Mouse (Mus musculus) T-helper 17 cell (primary cell): Measurements from ENCODE around the gene Fam131c.

Experiments used
- in situ Hi-C, 2 experiments: fragments of 300-600 bp; cut with MboI, MseI; formaldehyde crosslinking; loops; 1 replicate in 1 of 2; 2 replicates in 1 of 2; pipeline ENCODE4 v1.15.1; 2025; ENCODE audit warnings: high pct_unique_total_duplicates in 2 of 2

Gene Fam131c

GRCm38 (mm10) chr4:141357811-141358210 is 10.2 kb upstream of the Fam131c start:
- in situ Hi-C loops = no loop called here

GRCm38 (mm10) chr4:141359222-141359621 is 8.8 kb upstream of the Fam131c start:
- in situ Hi-C loops = no loop called here

GRCm38 (mm10) chr4:141360846-141361245 is 7.2 kb upstream of the Fam131c start:
- in situ Hi-C loops = loop anchor here (5.0 kb wide), 1 partner anchor 84 kb away; no protein-coding TSS in a partner anchor

GRCm38 (mm10) chr4:141362937-141363548 is 5.0 kb upstream of the Fam131c start:
- in situ Hi-C loops = loop anchor here (5.0 kb wide), 1 partner anchor 86 kb away; no protein-coding TSS in a partner anchor

- in situ Hi-C loops = no loop called here
These were observed 2.9 kb upstream of the Fam131c start for GRCm38 (mm10) chr4:141365126-141365525.

- in situ Hi-C loops = no loop called here
These were observed 2.1 kb upstream of the Fam131c start for GRCm38 (mm10) chr4:141365876-141366275.

GRCm38 (mm10) chr4:141372426-141372825 is 4.4 kb downstream of the Fam131c start:
- in situ Hi-C loops = no loop called here

GRCm38 (mm10) chr4:141379674-141380073 is 11.7 kb downstream of the Fam131c start:
- in situ Hi-C loops = no loop called here

- in situ Hi-C loops = no loop called here
These were observed 14.4 kb downstream of the Fam131c start for GRCm38 (mm10) chr4:141382406-141382805.

- in situ Hi-C loops = no loop called here
These were observed 17.3 kb downstream of the Fam131c start for GRCm38 (mm10) chr4:141385275-141385674.

GRCm38 (mm10) chr4:141386150-141386549 is 18.1 kb downstream of the Fam131c start:
- in situ Hi-C loops = no loop called here

GRCm38 (mm10) chr4:141387093-141387784 is 19.2 kb downstream of the Fam131c start:
- in situ Hi-C loops = no loop called here

GRCm38 (mm10) chr4:141387933-141388332 is 19.9 kb downstream of the Fam131c start:
- in situ Hi-C loops = no loop called here

GRCm38 (mm10) chr4:141389366-141390150 is 21.5 kb downstream of the Fam131c start:
- in situ Hi-C loops = loop anchor here in 1 of 2 experiments (10.0 kb wide), 2 partner anchors 185 to 465 kb away; no protein-coding TSS in a partner anchor

GRCm38 (mm10) chr4:141391293-141391692 is 23.3 kb downstream of the Fam131c start:
- in situ Hi-C loops = loop anchor here in 1 of 2 experiments (10.0 kb wide), 2 partner anchors 184 to 464 kb away; no protein-coding TSS in a partner anchor

GRCm38 (mm10) chr4:141394751-141395150 is 26.7 kb downstream of the Fam131c start:
- in situ Hi-C loops = loop anchor here in 1 of 2 experiments (10.0 kb wide), 2 partner anchors 180 to 460 kb away; no protein-coding TSS in a partner anchor

GRCm38 (mm10) chr4:141397861-141398260 is 29.8 kb downstream of the Fam131c start:
- in situ Hi-C loops = loop anchor here in 1 of 2 experiments (10.0 kb wide), 2 partner anchors 177 to 457 kb away; no protein-coding TSS in a partner anchor

GRCm38 (mm10) chr4:141398545-141398944 is 30.5 kb downstream of the Fam131c start, which contains the start of gene Clcnka:
Clcnka (minus strand) TSS chr4:141398724.
- in situ Hi-C loops = loop anchor here in 1 of 2 experiments (10.0 kb wide), 2 partner anchors 176 to 456 kb away; no protein-coding TSS in a partner anchor

GRCm38 (mm10) chr4:141400171-141400570 is 32.2 kb downstream of the Fam131c start:
- in situ Hi-C loops = loop anchor here in 1 of 2 experiments (5.0 kb wide), 1 partner anchor 167 kb away; no protein-coding TSS in a partner anchor

GRCm38 (mm10) chr4:141404518-141405313 is 36.7 kb downstream of the Fam131c start:
- in situ Hi-C loops = loop anchor here in 1 of 2 experiments (5.0 kb wide), 2 partner anchors 53 to 163 kb away; no protein-coding TSS in a partner anchor

- in situ Hi-C loops = loop anchor here in 1 of 2 experiments (5.0 kb wide), 1 partner anchor 52 kb away; no protein-coding TSS in a partner anchor
These were observed 37.2 kb downstream of the Fam131c start for GRCm38 (mm10) chr4:141405314-141405622.
